ENCODE assay signal across 9 mouse cellular contexts in genomic region chr11:75624102-75624554, GRCm38 (mm10). TPM values are rescaled to one million over a fixed set of nuclear protein-coding genes. Genes with fewer than 3 reads are reported as not detected.
A peak's percentile ranks its signal among the peaks of the same experiment; 100 is the strongest.
DNase-seq lines count a peak whose midpoint lies in the region; ATAC-seq and TF ChIP-seq lines count a peak whose summit lies in the region.
"Had no signal": no experiment of that assay in that cellular context is flagged by ENCODE, and none has a peak within 500 bp of the region (broad histone marks: within the 10 kb centered on the region; RNA-seq: fewer than 3 reads in every experiment).

No protein-coding gene starts in this region.

- H3K27me3 ChIP-seq in kidney, embryonic 16.5 days (ENCODE audit: insufficient read depth, low read length): no peaks in the 10 kb centered on the region
- no peaks in the 10 kb centered on the region for H3K27me3 ChIP-seq in spleen, adult 2 months (ENCODE audit: control insufficient read depth, insufficient read depth, low read length)
- no peaks in the 10 kb centered on the region; the same call in 1 of the 2 replicates for H3K27me3 ChIP-seq in heart, embryonic 12.5 days (replicated peaks)
- H3K27me3 ChIP-seq in stomach, embryonic 16.5 days (ENCODE audit: control insufficient read depth, insufficient read depth, low read length): no peaks in the 10 kb centered on the region
- H3K27me3 ChIP-seq: neural tube, embryonic 12.5 days had no signal

- 0 out of 2 replicates have a peak overlapping the region, but pooled peaks have one; percentile 19 for H3K9ac ChIP-seq in kidney, embryonic 16.5 days (replicated peaks; ENCODE audit: low read length)
- H3K9ac ChIP-seq in heart, embryonic 12.5 days: peak overlapping the region; percentile 37
- H3K9ac ChIP-seq in stomach, embryonic 16.5 days (ENCODE audit: low read length): no peak overlapping the region
- H3K9ac ChIP-seq: neural tube, embryonic 12.5 days had no signal

- no peak for TF ChIP-seq POLR2A in spleen, adult 2 months (IDR thresholded peaks at IDR 0.05; ENCODE audit: low read depth, low read length)

- WGBS in kidney, embryonic 16.5 days: 50% methylated on average over 2 of the region's 2 CpGs
- 51% methylated on average over 2 of the region's 2 CpGs for WGBS in spleen, adult 2 months
- WGBS in heart, embryonic 12.5 days: 3% methylated on average over 2 of the region's 2 CpGs
- 67% methylated on average over 2 of the region's 2 CpGs for WGBS in stomach, embryonic 16.5 days

- H3K4me3 ChIP-seq in kidney, embryonic 16.5 days (ENCODE audit: low read length): no peak overlapping the region
- H3K4me3 ChIP-seq in spleen, adult 2 months (ENCODE audit: extremely low read depth, insufficient read depth, insufficient read length): no peak overlapping the region
- no peak overlapping the region for H3K4me3 ChIP-seq in heart, embryonic 12.5 days
- H3K4me3 ChIP-seq in stomach, embryonic 16.5 days (replicated peaks; ENCODE audit: low read length): no peak overlapping the region
- H3K4me3 ChIP-seq: neural tube, embryonic 12.5 days had no signal

- no peak for TF ChIP-seq CTCF in spleen, adult 2 months (IDR thresholded peaks at IDR 0.05; ENCODE audit: extremely low read depth, insufficient read depth, insufficient read length, insufficient replicate concordance)

- H3K36me3 ChIP-seq in kidney, embryonic 16.5 days (ENCODE audit: insufficient read depth, low read length): peaks cover 36% of the 10 kb centered on the region
- H3K36me3 ChIP-seq in spleen, adult 2 months (ENCODE audit: control insufficient read depth, insufficient read depth, low read length): peaks cover 36% of the 10 kb centered on the region
- peaks cover 67% of the 10 kb centered on the region for H3K36me3 ChIP-seq in heart, embryonic 12.5 days
- H3K36me3 ChIP-seq in stomach, embryonic 16.5 days (ENCODE audit: control insufficient read depth, insufficient read depth, low read length): peaks cover 39% of the 10 kb centered on the region

- peak; percentile 57 for ATAC-seq in kidney, embryonic 16.5 days (ENCODE audit: low FRiP score, low TSS enrichment)
- ATAC-seq in heart, embryonic 12.5 days (ENCODE audit: insufficient number of reproducible peaks, low FRiP score): peak; percentile 74
- ATAC-seq in stomach, embryonic 16.5 days (ENCODE audit: insufficient read depth, low FRiP score): no peak

- H3K9me3 ChIP-seq in kidney, embryonic 16.5 days (ENCODE audit: low read length): no peaks in the 10 kb centered on the region
- no peaks in the 10 kb centered on the region for H3K9me3 ChIP-seq in heart, embryonic 12.5 days (replicated peaks)
- H3K9me3 ChIP-seq in stomach, embryonic 16.5 days (replicated peaks; ENCODE audit: control insufficient read depth, low read length): no peaks in the 10 kb centered on the region
- H3K9me3 ChIP-seq: neural tube, embryonic 12.5 days had no signal

- DNase-seq in kidney, postnatal 10 days: no peak
- DNase-seq in spleen, adult 2 months (ENCODE audit: low read depth in 1 of 2, low spot score in 2 of 2): no peak
- no peak for DNase-seq in spleen, postnatal 10 days (ENCODE audit: low spot score in 2 of 2)
- DNase-seq in c-Kit-positive CD71-positive TER-119-positive erythroid progenitor cells, embryonic 14.5 days (ENCODE audit: low spot score): no peak
- no peak for DNase-seq in thymus, postnatal 10 days (ENCODE audit: low spot score in 2 of 2)

- no peak overlapping the region for H3K4me2 ChIP-seq in kidney, embryonic 16.5 days (replicated peaks; ENCODE audit: low read depth, low read length)
- H3K4me2 ChIP-seq in heart, embryonic 12.5 days: peak overlapping the region; percentile 46
- no peak overlapping the region for H3K4me2 ChIP-seq in stomach, embryonic 16.5 days (ENCODE audit: low read depth, low read length)
- H3K4me2 ChIP-seq: neural tube, embryonic 12.5 days had no signal

- H3K27ac ChIP-seq in kidney, embryonic 16.5 days (ENCODE audit: low read length): peak overlapping the region; percentile 86
- peak overlapping the region; percentile 92 for H3K27ac ChIP-seq in spleen, adult 2 months (ENCODE audit: insufficient read depth, low read length)
- peak overlapping the region; percentile 98 for H3K27ac ChIP-seq in heart, embryonic 12.5 days (ENCODE audit: poor library complexity, severe bottlenecking)
- H3K27ac ChIP-seq in stomach, embryonic 16.5 days (ENCODE audit: low read length): peak overlapping the region; percentile 58
- H3K27ac ChIP-seq: neural tube, embryonic 12.5 days had no signal

- peaks cover 11% of the 10 kb centered on the region for H3K4me1 ChIP-seq in kidney, embryonic 16.5 days (ENCODE audit: insufficient read depth, low read length)
- H3K4me1 ChIP-seq in spleen, adult 2 months (ENCODE audit: control insufficient read depth, insufficient read depth, insufficient read length): peaks cover 19% of the 10 kb centered on the region
- peaks cover 34% of the 10 kb centered on the region for H3K4me1 ChIP-seq in heart, embryonic 12.5 days (replicated peaks)
- H3K4me1 ChIP-seq in stomach, embryonic 16.5 days (ENCODE audit: control insufficient read depth, insufficient read depth, low read length): peaks cover 5% of the 10 kb centered on the region; the same call in 1 of the 2 replicates
- H3K4me1 ChIP-seq: neural tube, embryonic 12.5 days had no signal

RNA-seq across cellular contexts. Expression of gene Inpp5k, which starts 6.7 kb away (rescaled TPM):
- 33.2 and 34.2 TPM in 2 replicates for polyA plus RNA-seq in kidney, embryonic 16.5 days (2015; fragmentation: Nextera tagmentation; extraction: Ambion mirVana)
- 56.9 and 65.0 TPM in 2 replicates for polyA plus RNA-seq in spleen, adult 2 months (2012; rRNA removed)
- polyA plus RNA-seq in heart, embryonic 12.5 days (2016; fragmentation: Nextera tagmentation; extraction: Ambion mirVana): 17.3 and 17.5 TPM in 2 replicates
- 20.6 and 24.2 TPM in 2 replicates for polyA plus RNA-seq in stomach, embryonic 16.5 days (2015; fragmentation: Nextera tagmentation; extraction: Ambion mirVana)

RNA-seq across cellular contexts. Expression of gene Myo1c, which starts 26.2 kb away (rescaled TPM):
- 83.0 and 85.9 TPM in 2 replicates for polyA plus RNA-seq in kidney, embryonic 16.5 days (2015; fragmentation: Nextera tagmentation; extraction: Ambion mirVana)
- polyA plus RNA-seq in spleen, adult 2 months (2012; rRNA removed): 130 and 157 TPM in 2 replicates
- polyA plus RNA-seq in heart, embryonic 12.5 days (2016; fragmentation: Nextera tagmentation; extraction: Ambion mirVana): 72.3 and 76.7 TPM in 2 replicates
- polyA plus RNA-seq in stomach, embryonic 16.5 days (2015; fragmentation: Nextera tagmentation; extraction: Ambion mirVana): 70.5 and 74.3 TPM in 2 replicates

RNA-seq across cellular contexts. Expression of gene Pitpna, which starts 36.2 kb away (rescaled TPM):
- polyA plus RNA-seq in kidney, embryonic 16.5 days (2015; fragmentation: Nextera tagmentation; extraction: Ambion mirVana): 70.4 and 72.1 TPM in 2 replicates
- polyA plus RNA-seq in spleen, adult 2 months (2012; rRNA removed): 51.7 and 54.1 TPM in 2 replicates
- 75.3 and 80.1 TPM in 2 replicates for polyA plus RNA-seq in heart, embryonic 12.5 days (2016; fragmentation: Nextera tagmentation; extraction: Ambion mirVana)
- 59.1 and 63.1 TPM in 2 replicates for polyA plus RNA-seq in stomach, embryonic 16.5 days (2015; fragmentation: Nextera tagmentation; extraction: Ambion mirVana)

RNA-seq across cellular contexts. Expression of gene Crk, which starts 54.9 kb away (rescaled TPM):
- 133 and 136 TPM in 2 replicates for polyA plus RNA-seq in kidney, embryonic 16.5 days (2015; fragmentation: Nextera tagmentation; extraction: Ambion mirVana)
- polyA plus RNA-seq in spleen, adult 2 months (2012; rRNA removed): 43.1 and 54.4 TPM in 2 replicates
- 110 and 111 TPM in 2 replicates for polyA plus RNA-seq in heart, embryonic 12.5 days (2016; fragmentation: Nextera tagmentation; extraction: Ambion mirVana)
- polyA plus RNA-seq in stomach, embryonic 16.5 days (2015; fragmentation: Nextera tagmentation; extraction: Ambion mirVana): 106 and 107 TPM in 2 replicates
